Mouse (Mus musculus) erythroblast, adult 5-6 weeks (primary cell): ENCODE measurements around the gene B3galt5. TPM values are rescaled to one million over a fixed set of nuclear protein-coding genes. Genes with fewer than 3 reads are reported as not detected.

Source experiments
- ATAC-seq: replicated peaks from 2 replicates; pipeline ENCODE4 v1.8.0; 2016; ENCODE audit warnings: moderate number of reproducible peaks, mild to moderate bottlenecking, moderate TSS enrichment, inconsistent platforms; ENCODE audit not compliant: poor library complexity, low FRiP score, severe bottlenecking
- total RNA-seq, 2 experiments: library from RNA; stranded (forward) in 1 of 2; stranded (reverse) in 1 of 2; fragments of 150-400 nt in 1 of 2; fragments of 200-764, 138-1000 nt in 1 of 2; gene quantifications; 2 replicates each; pipeline versions ENCODE4 v1.2.3 to v1.2.4; 2015 to 2017; ENCODE audit warnings: low replicate concordance in 2 of 2

The B3galt5 gene
- total RNA-seq, 2 experiments from 2014 or later: not detected

DNA sequence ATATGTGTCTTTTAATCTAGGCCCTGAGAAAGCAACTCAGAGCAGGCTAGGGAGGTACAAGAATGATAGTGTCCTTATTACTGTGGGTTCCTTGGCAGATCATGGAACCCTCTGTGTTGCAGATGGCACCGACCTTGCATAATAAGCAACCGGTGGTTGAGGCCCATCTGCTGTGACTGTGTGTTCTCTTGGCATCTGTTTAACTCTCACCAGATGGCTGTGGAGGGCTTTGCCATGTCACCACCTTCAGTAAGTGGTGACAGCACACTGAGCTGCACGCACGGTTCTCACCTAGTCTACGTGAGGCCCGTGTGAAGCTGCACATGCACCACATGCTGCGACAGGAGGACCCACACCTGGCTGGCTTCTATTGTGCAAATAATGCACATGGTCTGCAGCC is 14.0 kb downstream of the B3galt5 start:
- no peak for ATAC-seq

GRCm38 (mm10) chr16:96252146-96252545 is 16.5 kb downstream of the B3galt5 start:
- ATAC-seq: no peak

- ATAC-seq: no peak
Measured at GRCm38 (mm10) chr16:96258429-96258828, 22.8 kb downstream of the B3galt5 start.

- ATAC-seq: no peak
Measured at GRCm38 (mm10) chr16:96271736-96272135, 36.1 kb downstream of the B3galt5 start.

DNA sequence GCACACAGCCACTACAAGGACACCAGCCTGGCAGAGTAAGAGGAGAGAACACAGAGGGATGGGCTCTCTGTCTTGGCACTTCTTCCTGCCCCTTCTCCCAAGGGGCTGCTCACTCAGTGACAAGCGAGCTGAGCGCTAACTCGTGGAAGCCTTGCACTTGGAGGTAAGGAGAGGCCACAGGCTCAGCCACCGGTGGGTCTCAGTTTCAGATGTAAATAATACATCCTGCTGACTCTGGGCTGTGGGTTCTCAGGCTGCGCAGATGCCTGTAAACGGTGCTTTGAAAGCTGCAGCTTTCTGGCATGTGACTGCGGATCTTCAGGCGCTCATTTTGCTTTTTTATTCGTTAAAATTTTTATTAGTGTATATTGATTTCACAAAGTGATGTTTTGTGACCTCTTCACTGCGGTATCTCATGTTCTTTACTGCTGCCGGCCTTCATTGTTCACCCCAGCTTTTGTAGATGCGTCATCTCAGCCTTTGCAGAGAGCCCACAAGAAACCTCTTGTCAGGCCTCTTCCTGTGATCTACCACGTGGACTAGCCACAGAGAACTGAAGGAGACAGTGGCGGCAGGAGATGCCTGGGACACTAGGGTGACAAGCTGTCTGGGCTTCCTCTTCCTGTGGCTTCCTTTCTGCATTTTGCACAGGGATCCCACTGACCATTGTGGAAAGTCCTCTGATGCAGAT is 37.5 kb downstream of the B3galt5 start:
- no peak for ATAC-seq

- no peak for ATAC-seq
Measured at GRCm38 (mm10) chr16:96276596-96276995, 41.0 kb downstream of the B3galt5 start.

DNA sequence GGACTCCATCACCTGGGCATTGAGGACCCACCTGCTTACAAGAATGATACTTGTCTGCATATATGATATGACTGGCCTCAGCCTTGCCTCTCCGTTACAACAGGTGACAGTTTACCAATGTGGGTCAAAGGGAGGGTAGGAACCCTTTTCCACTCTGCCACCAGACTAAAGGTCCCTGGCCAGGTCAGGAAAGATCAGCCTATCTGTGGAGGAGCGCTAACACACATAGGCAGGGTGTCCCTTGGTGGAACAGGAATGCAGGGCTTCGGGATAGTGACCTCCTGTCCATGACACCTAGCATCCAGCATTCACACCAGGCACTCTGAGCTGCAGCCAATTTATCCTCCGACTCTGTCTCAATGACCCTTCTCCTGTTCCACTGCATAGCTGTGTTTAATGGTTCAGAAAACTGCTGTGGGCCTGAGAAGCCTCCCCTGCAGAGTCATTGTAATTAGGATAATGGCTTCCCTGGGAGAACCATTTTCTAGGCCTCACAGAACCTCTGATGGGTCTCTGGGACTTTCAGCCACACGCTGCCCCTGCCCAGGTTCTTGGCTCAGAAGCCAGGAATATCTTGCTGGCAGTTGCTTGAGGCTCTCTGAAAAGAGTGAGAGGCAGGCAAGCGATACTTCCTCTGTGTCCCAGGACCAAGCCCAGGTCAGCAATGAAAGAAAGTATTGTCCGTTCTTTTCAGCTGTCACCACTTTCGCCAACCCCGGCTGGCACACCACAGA is 43.1 kb downstream of the B3galt5 start:
- no peak for ATAC-seq

DNA sequence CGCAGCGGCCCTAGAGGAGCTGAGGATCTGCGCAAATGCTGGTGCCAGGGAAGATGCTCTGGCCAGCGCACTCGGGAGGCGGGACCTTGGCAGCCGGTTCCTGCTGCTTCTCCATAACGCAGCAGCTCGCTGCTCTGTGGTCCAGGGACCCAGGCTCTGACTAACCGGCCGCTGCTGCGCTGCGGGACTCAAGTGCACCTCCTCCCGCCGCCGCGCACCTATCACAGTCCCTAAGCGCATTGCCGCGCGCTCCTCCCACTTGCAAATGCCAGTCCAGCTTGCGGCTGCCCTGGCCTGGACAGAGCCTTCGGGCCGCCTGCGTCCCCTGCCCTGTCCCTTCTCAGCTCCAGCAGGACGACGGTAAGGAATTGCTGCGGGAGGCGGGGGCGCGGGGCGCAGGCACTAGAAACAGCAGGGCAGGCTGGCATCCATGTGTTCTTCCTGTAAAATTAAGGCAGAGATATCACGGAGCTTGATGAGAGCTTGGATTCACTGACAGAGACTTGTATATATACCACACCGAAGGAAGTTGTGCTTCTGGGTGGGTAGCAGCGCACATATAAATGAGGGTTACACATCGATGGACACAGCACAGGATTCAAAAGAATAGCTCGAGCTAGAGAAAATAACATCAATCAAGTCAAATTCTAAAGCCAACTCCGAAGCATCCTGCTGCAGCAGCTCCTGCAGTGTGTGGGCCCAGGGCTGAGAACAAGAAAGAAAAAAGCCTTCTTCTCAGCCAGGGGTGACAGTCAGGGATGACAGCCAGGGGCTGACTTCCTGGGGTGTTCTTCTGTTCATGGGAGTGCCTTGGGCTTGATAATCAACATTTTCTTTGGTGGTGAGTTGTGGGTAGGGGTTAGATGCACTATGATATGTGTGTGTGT is 45.4 kb downstream of the B3galt5 start:
- ATAC-seq: no peak

- ATAC-seq: no peak
Measured at GRCm38 (mm10) chr16:96282566-96282965, 47.0 kb downstream of the B3galt5 start.

GRCm38 (mm10) chr16:96291885-96292284 is 56.3 kb downstream of the B3galt5 start:
- ATAC-seq: no peak

GRCm38 (mm10) chr16:96292530-96293173 is 57.1 kb downstream of the B3galt5 start:
- no peak for ATAC-seq

DNA sequence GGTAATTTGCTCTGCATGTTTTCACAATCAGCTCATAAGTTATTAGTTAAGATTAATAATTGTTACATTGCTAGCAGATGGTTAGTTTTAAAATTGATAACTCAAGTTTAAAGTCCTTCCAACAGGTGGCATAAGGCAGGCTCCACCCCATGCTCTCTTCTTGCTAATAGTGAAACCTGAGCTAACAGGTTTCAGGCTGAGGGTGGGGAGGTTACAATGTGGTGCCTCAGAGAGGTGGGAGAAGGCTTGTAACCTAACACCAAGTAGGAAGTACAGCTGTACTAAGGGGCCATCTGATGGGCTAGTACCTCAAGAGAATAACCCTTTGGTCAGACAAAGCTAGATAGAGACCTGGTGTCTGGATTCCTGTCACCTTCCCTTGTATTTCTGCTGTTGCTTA is 62.5 kb downstream of the B3galt5 start:
- ATAC-seq: no peak

GRCm38 (mm10) chr16:96298574-96298973 is 63.0 kb downstream of the B3galt5 start:
- no peak for ATAC-seq

DNA sequence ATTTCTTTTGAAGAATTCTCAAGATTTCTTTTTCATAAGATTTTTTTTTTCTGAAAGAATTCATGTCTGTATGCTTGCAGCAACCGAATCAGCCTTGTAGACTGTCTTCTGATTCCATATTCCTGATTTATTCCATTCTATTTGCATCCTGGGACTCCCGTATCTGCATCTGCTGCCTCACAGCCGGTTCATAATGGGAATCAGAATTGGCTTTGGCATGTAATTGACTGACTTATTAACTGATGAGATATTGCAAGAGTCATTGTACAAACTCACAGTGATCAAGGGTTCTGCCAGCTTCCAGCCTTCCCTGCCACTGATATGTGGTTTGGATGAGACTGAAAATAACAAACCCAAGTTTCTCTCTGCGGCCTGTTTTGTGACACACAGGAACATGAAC is 67.8 kb downstream of the B3galt5 start:
- no peak for ATAC-seq

DNA sequence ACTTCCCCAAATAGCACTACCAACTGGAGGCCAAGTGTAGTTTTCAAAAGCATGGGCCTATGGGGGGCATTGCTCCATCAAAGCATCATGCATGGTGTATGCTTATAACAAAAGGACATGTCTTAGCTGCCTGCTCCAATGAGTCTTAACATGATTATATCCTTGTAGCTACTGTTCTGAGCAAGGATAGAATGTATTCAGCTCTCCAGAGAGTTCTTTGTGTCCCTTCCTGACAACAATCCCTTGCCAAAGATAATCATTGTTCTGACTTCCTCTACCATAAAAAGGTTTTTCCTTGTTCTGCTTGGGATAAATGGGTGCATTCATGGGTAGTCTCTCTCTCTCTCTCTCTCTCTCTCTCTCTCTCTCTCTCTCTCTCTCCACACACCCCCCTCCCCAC is 68.8 kb downstream of the B3galt5 start:
- ATAC-seq: no peak

GRCm38 (mm10) chr16:96306905-96307304 is 71.3 kb downstream of the B3galt5 start:
- no peak for ATAC-seq

DNA sequence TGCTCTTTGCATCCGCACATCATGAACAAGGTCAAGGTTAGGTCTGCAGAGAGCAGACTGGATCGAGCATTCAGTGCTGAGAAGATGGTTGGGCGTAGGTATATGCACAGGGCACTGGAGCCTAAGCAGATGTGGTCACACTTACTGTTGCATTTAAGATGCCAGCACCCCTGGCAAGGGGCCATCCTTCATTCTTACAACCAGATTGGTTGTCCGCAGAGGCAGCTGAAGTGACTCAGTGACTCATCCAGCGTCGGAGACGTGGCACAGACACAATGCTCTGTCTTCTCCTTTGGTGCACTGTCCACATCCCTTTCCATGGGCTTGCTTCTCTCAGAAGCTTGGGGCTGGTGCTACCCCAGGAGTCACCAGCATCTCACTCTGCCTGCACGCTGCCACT is 82.2 kb downstream of the B3galt5 start:
- no peak for ATAC-seq

GRCm38 (mm10) chr16:96322739-96323138 is 87.1 kb downstream of the B3galt5 start:
- ATAC-seq: no peak

DNA sequence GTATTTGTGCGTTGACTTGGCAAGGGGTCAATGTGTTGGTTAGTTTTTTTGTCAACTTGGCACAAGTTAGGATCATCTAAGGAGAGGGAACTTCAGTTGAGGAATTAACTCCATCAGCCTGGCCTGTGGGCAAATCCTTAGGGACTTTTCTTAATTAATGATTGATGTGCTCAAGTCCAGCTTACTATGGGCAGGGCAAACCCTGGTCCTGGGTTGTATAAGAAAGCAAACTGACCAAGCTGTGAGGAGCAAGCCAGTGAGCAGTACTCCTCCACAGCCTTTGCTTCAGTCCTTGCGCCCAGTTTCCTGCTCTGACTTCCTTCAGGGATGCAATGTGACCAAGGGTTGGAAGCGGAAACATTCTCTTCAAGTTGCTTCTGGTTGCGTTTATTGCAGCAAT is 87.6 kb downstream of the B3galt5 start:
- ATAC-seq: no peak
